Mouse (Mus musculus) small intestine, adult 2 months (tissue): ENCODE data around the gene Svopl.

Experiments
- CTCF ChIP-seq: fragments of 200-500 bp; IDR thresholded peaks from 2 replicates; pipeline ENCODE4 v1.5.1; 2012; ENCODE audit warnings: low read depth, mild to moderate bottlenecking, control low read depth, inconsistent platforms, low read length, moderate library complexity, mixed read lengths; ENCODE audit not compliant: insufficient replicate concordance, insufficient read length; ENCODE audit errors: extremely low read depth
- POLR2A ChIP-seq: fragments of 200-500 bp; IDR thresholded peaks from 2 replicates; pipeline ENCODE4 v1.6.1; 2012; ENCODE audit warnings: low read depth, mild to moderate bottlenecking, control low read depth, inconsistent platforms, low read length, moderate library complexity

DNA sequence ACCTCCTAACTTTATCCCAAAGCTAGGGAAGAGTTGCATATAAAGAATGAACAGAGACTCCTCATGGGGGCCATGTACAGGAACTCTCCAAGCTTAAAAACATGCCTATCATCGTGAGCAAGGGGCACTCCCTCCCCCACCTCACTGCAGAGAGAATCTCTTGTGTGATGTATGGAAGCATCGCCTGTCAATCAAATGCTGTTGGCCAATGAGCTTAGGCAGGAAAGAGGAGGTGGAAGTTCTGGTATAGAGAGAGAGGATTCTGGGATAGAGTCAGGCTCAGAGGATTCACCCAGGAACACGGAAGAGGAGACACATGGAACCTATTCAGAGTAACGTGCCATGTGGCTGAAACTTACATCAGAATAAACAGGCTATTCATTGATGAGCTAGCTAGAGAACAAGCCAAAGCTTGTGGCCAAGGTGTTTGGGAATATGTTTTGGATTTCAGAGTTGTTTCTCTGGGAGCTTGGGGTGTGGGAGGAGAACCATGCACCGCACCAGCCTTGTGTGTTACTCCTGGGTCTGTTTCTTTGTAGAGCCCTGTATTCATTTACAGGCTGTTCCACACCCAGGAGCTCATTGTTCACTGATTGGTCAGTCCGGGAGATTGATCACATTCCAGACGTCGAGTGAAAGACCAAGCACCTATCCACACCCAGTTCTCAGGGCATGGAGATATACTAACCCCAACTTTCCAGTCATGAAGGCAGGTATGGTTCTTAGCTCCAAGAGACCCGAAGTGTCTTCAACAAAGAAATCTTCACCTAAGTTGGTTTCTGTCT, 40.6 kb upstream of the Svopl start:
- TF ChIP-seq CTCF (no peak), POLR2A (no peak)
